8 mouse cellular contexts compared by ENCODE assay signal in the genomic region with DNA sequence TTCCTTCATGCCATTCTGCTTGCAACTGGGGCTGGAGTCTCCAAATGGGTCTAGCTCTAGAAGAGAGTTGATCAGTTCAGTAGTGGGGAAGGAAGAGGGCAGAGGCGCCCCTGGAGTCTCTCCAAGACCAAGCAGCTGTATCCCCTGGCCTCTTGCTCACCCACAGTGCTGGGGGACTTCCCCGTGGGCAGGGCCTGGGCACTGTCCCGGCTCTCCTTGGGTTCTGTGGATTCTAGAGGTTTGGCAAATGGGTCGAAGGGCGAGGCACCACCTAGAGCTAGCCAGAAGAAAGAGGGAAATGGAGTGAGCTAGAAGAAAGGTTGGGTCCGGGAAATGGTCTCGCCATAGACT. TPM values are rescaled to one million over a fixed set of nuclear protein-coding genes. Genes with fewer than 3 reads are reported as not detected.
DNase-seq lines count a peak whose midpoint lies in the region; ATAC-seq and TF ChIP-seq lines count a peak whose summit lies in the region.
"Had no signal": no experiment of that assay in that cellular context is flagged by ENCODE, and none has a peak within 500 bp of the region (broad histone marks: within the 10 kb centered on the region; RNA-seq: fewer than 3 reads in every experiment).

No protein-coding gene starts in this region.

- peak overlapping the region; percentile 41; the same call in 1 of the 2 replicates for H3K4me3 ChIP-seq in lung, embryonic 15.5 days
- H3K4me3 ChIP-seq in lung, postnatal 0 days (ENCODE audit: low read depth, low read length): no peak overlapping the region
- peak overlapping the region; percentile 54 for H3K4me3 ChIP-seq in forebrain, postnatal 0 days (ENCODE audit: low read depth, low read length)
- H3K4me3 ChIP-seq in limb, embryonic 13.5 days: peak overlapping the region; percentile 61
- H3K4me3 ChIP-seq in stomach, embryonic 16.5 days (replicated peaks; ENCODE audit: low read length): no peak overlapping the region

- peaks cover 36% of the 10 kb centered on the region for H3K4me1 ChIP-seq in lung, embryonic 15.5 days
- peaks cover 4% of the 10 kb centered on the region; the same call in 1 of the 2 replicates for H3K4me1 ChIP-seq in lung, postnatal 0 days (ENCODE audit: insufficient read depth, low read depth, low read length)
- H3K4me1 ChIP-seq in forebrain, postnatal 0 days (ENCODE audit: insufficient read depth): no peaks in the 10 kb centered on the region; the same call in 1 of the 2 replicates
- peaks cover 22% of the 10 kb centered on the region for H3K4me1 ChIP-seq in limb, embryonic 13.5 days
- H3K4me1 ChIP-seq in stomach, embryonic 16.5 days (ENCODE audit: control insufficient read depth, insufficient read depth, low read length): peaks cover 12% of the 10 kb centered on the region

- TF ChIP-seq EP300 in lung, postnatal 0 days (IDR thresholded peaks at IDR 0.05): no peak

- H3K27ac ChIP-seq in lung, embryonic 15.5 days: no peak overlapping the region
- H3K27ac ChIP-seq in lung, postnatal 0 days (ENCODE audit: low read length): no peak overlapping the region
- no peak overlapping the region for H3K27ac ChIP-seq in forebrain, postnatal 0 days (ENCODE audit: low read depth, low read length)
- no peak overlapping the region for H3K27ac ChIP-seq in limb, embryonic 13.5 days
- no peak overlapping the region for H3K27ac ChIP-seq in stomach, embryonic 16.5 days (ENCODE audit: low read length)

- peaks cover 21% of the 10 kb centered on the region; the same call in 1 of the 2 replicates for H3K27me3 ChIP-seq in lung, embryonic 15.5 days
- no peaks in the 10 kb centered on the region for H3K27me3 ChIP-seq in lung, postnatal 0 days (replicated peaks; ENCODE audit: insufficient read depth, low read length)
- H3K27me3 ChIP-seq in forebrain, postnatal 0 days (ENCODE audit: insufficient read depth, low read length): no peaks in the 10 kb centered on the region
- H3K27me3 ChIP-seq in limb, embryonic 13.5 days: peaks cover 5% of the 10 kb centered on the region; the same call in 1 of the 2 replicates
- peaks cover 3% of the 10 kb centered on the region; the same call in 1 of the 2 replicates for H3K27me3 ChIP-seq in stomach, embryonic 16.5 days (ENCODE audit: control insufficient read depth, insufficient read depth, low read length)
- H3K27me3 ChIP-seq: Patski had no signal

- ATAC-seq in lung, embryonic 15.5 days (ENCODE audit: borderline replicate concordance, extremely low read depth, low FRiP score, low TSS enrichment): no peak
- ATAC-seq in lung, postnatal 0 days: no peak
- ATAC-seq in forebrain, postnatal 0 days: no peak
- ATAC-seq in limb, embryonic 13.5 days (ENCODE audit: low FRiP score, low read depth): no peak
- no peak for ATAC-seq in stomach, embryonic 16.5 days (ENCODE audit: insufficient read depth, low FRiP score)
- ATAC-seq: Patski had no signal

- no peak for TF ChIP-seq CTCF in lung, postnatal 0 days (IDR thresholded peaks at IDR 0.05)
- TF ChIP-seq CTCF in forebrain, postnatal 0 days (IDR thresholded peaks at IDR 0.05; ENCODE audit: low read depth): no peak

- H3K9ac ChIP-seq in lung, embryonic 15.5 days: no peak overlapping the region
- no peak overlapping the region for H3K9ac ChIP-seq in lung, postnatal 0 days (replicated peaks; ENCODE audit: low read depth)
- peak overlapping the region; percentile 71 for H3K9ac ChIP-seq in forebrain, postnatal 0 days
- peak overlapping the region; percentile 79 for H3K9ac ChIP-seq in limb, embryonic 13.5 days
- H3K9ac ChIP-seq in stomach, embryonic 16.5 days (ENCODE audit: low read length): no peak overlapping the region

- WGBS in lung, embryonic 15.5 days: 65% methylated on average over 7 of the region's 7 CpGs
- WGBS in lung, postnatal 0 days: 51% methylated on average over 6 of the region's 7 CpGs
- 66% methylated on average over 7 of the region's 7 CpGs for WGBS in forebrain, postnatal 0 days
- 75% methylated on average over 7 of the region's 7 CpGs for WGBS in limb, embryonic 13.5 days
- 69% methylated on average over 7 of the region's 7 CpGs for WGBS in stomach, embryonic 16.5 days

- no peak for DNase-seq in lung, postnatal 0 days (ENCODE audit: low spot score)
- DNase-seq in forebrain, postnatal 0 days: no peak
- DNase-seq in urinary bladder, postnatal 4 days (ENCODE audit: low spot score in 2 of 2): no peak
- DNase-seq in spleen, adult 12 weeks (ENCODE audit: low spot score): no peak

- peak overlapping the region; percentile 71 for H3K4me2 ChIP-seq in lung, embryonic 15.5 days
- H3K4me2 ChIP-seq in lung, postnatal 0 days (replicated peaks; ENCODE audit: low read depth, low read length): no peak overlapping the region
- peak overlapping the region; percentile 74 for H3K4me2 ChIP-seq in forebrain, postnatal 0 days (ENCODE audit: low read depth)
- peak overlapping the region; percentile 86 for H3K4me2 ChIP-seq in limb, embryonic 13.5 days (replicated peaks)
- H3K4me2 ChIP-seq in stomach, embryonic 16.5 days (ENCODE audit: low read depth, low read length): peak overlapping the region; percentile 60; the same call in 1 of the 2 replicates

- no peaks in the 10 kb centered on the region for H3K36me3 ChIP-seq in lung, embryonic 15.5 days
- no peaks in the 10 kb centered on the region for H3K36me3 ChIP-seq in lung, postnatal 0 days (ENCODE audit: insufficient read depth, low read length)
- H3K36me3 ChIP-seq in forebrain, postnatal 0 days (ENCODE audit: insufficient read depth): no peaks in the 10 kb centered on the region
- H3K36me3 ChIP-seq in limb, embryonic 13.5 days: no peaks in the 10 kb centered on the region
- H3K36me3 ChIP-seq in stomach, embryonic 16.5 days (ENCODE audit: control insufficient read depth, insufficient read depth, low read length): no peaks in the 10 kb centered on the region

- H3K9me3 ChIP-seq in lung, embryonic 15.5 days: no peaks in the 10 kb centered on the region
- no peaks in the 10 kb centered on the region for H3K9me3 ChIP-seq in lung, postnatal 0 days (ENCODE audit: low read length)
- no peaks in the 10 kb centered on the region for H3K9me3 ChIP-seq in forebrain, postnatal 0 days (ENCODE audit: low read length)
- no peaks in the 10 kb centered on the region for H3K9me3 ChIP-seq in limb, embryonic 13.5 days
- no peaks in the 10 kb centered on the region for H3K9me3 ChIP-seq in stomach, embryonic 16.5 days (replicated peaks; ENCODE audit: control insufficient read depth, low read length)

RNA-seq across cellular contexts. Expression of a gene that starts 5.7 kb away (rescaled TPM):
- 0.06 and 0.31 TPM in 2 replicates for polyA plus RNA-seq in lung, embryonic 15.5 days (2015; fragmentation: Nextera tagmentation; extraction: Ambion mirVana)
- polyA plus RNA-seq in lung, postnatal 0 days (2015; fragmentation: Nextera tagmentation; extraction: Ambion mirVana): 0.14 TPM in 1 of 2 replicates, not detected in the other
- total RNA-seq in forebrain, postnatal 0 days (2014; rRNA removed): 0.92 and 3.1 TPM in 2 replicates
- polyA plus RNA-seq in forebrain, postnatal 0 days (2015; fragmentation: Nextera tagmentation; extraction: Ambion mirVana): 0.99 and 2.3 TPM in 2 replicates
- 0.20 TPM in 2 replicates for polyA plus RNA-seq in limb, embryonic 13.5 days (2015; fragmentation: Nextera tagmentation; extraction: Ambion mirVana)
- polyA plus RNA-seq in stomach, embryonic 16.5 days (2015; fragmentation: Nextera tagmentation; extraction: Ambion mirVana): 0.22 and 0.29 TPM in 2 replicates

RNA-seq across cellular contexts. Expression of a gene that starts 8.1 kb away (rescaled TPM):
- 16.8 and 17.3 TPM in 2 replicates for polyA plus RNA-seq in lung, embryonic 15.5 days (2015; fragmentation: Nextera tagmentation; extraction: Ambion mirVana)
- 33.2 and 34.5 TPM in 2 replicates for polyA plus RNA-seq in lung, postnatal 0 days (2015; fragmentation: Nextera tagmentation; extraction: Ambion mirVana)
- 2.0 and 2.5 TPM in 2 replicates for total RNA-seq in forebrain, postnatal 0 days (2014; rRNA removed)
- polyA plus RNA-seq in forebrain, postnatal 0 days (2015; fragmentation: Nextera tagmentation; extraction: Ambion mirVana): 0.96 and 1.4 TPM in 2 replicates
- 3.1 TPM in 2 replicates for polyA plus RNA-seq in limb, embryonic 13.5 days (2015; fragmentation: Nextera tagmentation; extraction: Ambion mirVana)
- 17.0 and 21.1 TPM in 2 replicates for polyA plus RNA-seq in stomach, embryonic 16.5 days (2015; fragmentation: Nextera tagmentation; extraction: Ambion mirVana)

RNA-seq across cellular contexts. Expression of a gene that starts 17.7 kb away (rescaled TPM):
- 7.3 and 7.7 TPM in 2 replicates for polyA plus RNA-seq in lung, embryonic 15.5 days (2015; fragmentation: Nextera tagmentation; extraction: Ambion mirVana)
- 1.4 and 3.1 TPM in 2 replicates for polyA plus RNA-seq in lung, postnatal 0 days (2015; fragmentation: Nextera tagmentation; extraction: Ambion mirVana)
- total RNA-seq in forebrain, postnatal 0 days (2014; rRNA removed): 47.1 and 62.9 TPM in 2 replicates
- polyA plus RNA-seq in forebrain, postnatal 0 days (2015; fragmentation: Nextera tagmentation; extraction: Ambion mirVana): 5.3 and 5.8 TPM in 2 replicates
- polyA plus RNA-seq in limb, embryonic 13.5 days (2015; fragmentation: Nextera tagmentation; extraction: Ambion mirVana): 25.9 and 32.7 TPM in 2 replicates
- 7.9 and 8.5 TPM in 2 replicates for polyA plus RNA-seq in stomach, embryonic 16.5 days (2015; fragmentation: Nextera tagmentation; extraction: Ambion mirVana)

RNA-seq across cellular contexts. Expression of a gene that starts 29.8 kb away (rescaled TPM):
- 4.6 and 5.4 TPM in 2 replicates for polyA plus RNA-seq in lung, embryonic 15.5 days (2015; fragmentation: Nextera tagmentation; extraction: Ambion mirVana)
- polyA plus RNA-seq in lung, postnatal 0 days (2015; fragmentation: Nextera tagmentation; extraction: Ambion mirVana): 3.1 and 4.7 TPM in 2 replicates
- 0.77 and 2.1 TPM in 2 replicates for total RNA-seq in forebrain, postnatal 0 days (2014; rRNA removed)
- 1.5 and 1.7 TPM in 2 replicates for polyA plus RNA-seq in forebrain, postnatal 0 days (2015; fragmentation: Nextera tagmentation; extraction: Ambion mirVana)
- polyA plus RNA-seq in limb, embryonic 13.5 days (2015; fragmentation: Nextera tagmentation; extraction: Ambion mirVana): 3.8 and 4.4 TPM in 2 replicates
- 2.8 and 4.3 TPM in 2 replicates for polyA plus RNA-seq in stomach, embryonic 16.5 days (2015; fragmentation: Nextera tagmentation; extraction: Ambion mirVana)

RNA-seq across cellular contexts. Expression of a gene that starts 57.3 kb away (rescaled TPM):
- 3.2 and 3.7 TPM in 2 replicates for polyA plus RNA-seq in lung, embryonic 15.5 days (2015; fragmentation: Nextera tagmentation; extraction: Ambion mirVana)
- polyA plus RNA-seq in lung, postnatal 0 days (2015; fragmentation: Nextera tagmentation; extraction: Ambion mirVana): 1.6 and 2.3 TPM in 2 replicates
- 12.2 and 12.6 TPM in 2 replicates for total RNA-seq in forebrain, postnatal 0 days (2014; rRNA removed)
- 7.7 and 8.8 TPM in 2 replicates for polyA plus RNA-seq in forebrain, postnatal 0 days (2015; fragmentation: Nextera tagmentation; extraction: Ambion mirVana)
- 4.8 and 6.4 TPM in 2 replicates for polyA plus RNA-seq in limb, embryonic 13.5 days (2015; fragmentation: Nextera tagmentation; extraction: Ambion mirVana)
- 3.1 and 3.3 TPM in 2 replicates for polyA plus RNA-seq in stomach, embryonic 16.5 days (2015; fragmentation: Nextera tagmentation; extraction: Ambion mirVana)

Comparison
In these comparisons a context has a peak if more than half of its experiments do, and no peak if none do; other contexts are left out.
1. H3K4me3 ChIP-seq: peak in lung, embryonic 15.5 days (single experiment), forebrain, postnatal 0 days (single experiment) and limb, embryonic 13.5 days (single experiment); none in lung, postnatal 0 days (single experiment) and stomach, embryonic 16.5 days (single experiment).
2. H3K9ac ChIP-seq: peak in forebrain, postnatal 0 days (single experiment) and limb, embryonic 13.5 days (single experiment); none in lung, embryonic 15.5 days (single experiment), lung, postnatal 0 days (single experiment) and stomach, embryonic 16.5 days (single experiment).